Mouse (Mus musculus) CH12.LX (cell line): Measurements from ENCODE around the gene Fam221a. TPM values are rescaled to one million over a fixed set of nuclear protein-coding genes. Genes with fewer than 3 reads are reported as not detected.

Source experiments
- DNase-seq: peaks from one replicate; pipeline ENCODE4 v3.0.0-alpha.2; 2013; ENCODE audit errors: extremely low read depth
- H3K27ac ChIP-seq: 2 replicates; pipeline ENCODE4 v1.5.1; 2012; ENCODE audit warnings: low read depth, mild to moderate bottlenecking, control low read depth, moderate library complexity; ENCODE audit not compliant: insufficient read depth
- H3K27me3 ChIP-seq: replicated peaks from 2 replicates; pipeline ENCODE3; 2012; ENCODE audit warnings: inconsistent platforms
- H3K36me3 ChIP-seq, 2 experiments: replicated peaks in 1 of 2; 2 replicates each; pipeline versions ENCODE3 to v1.6.1; 2012; ENCODE audit warnings: inconsistent platforms in 1 of 2, low read length in 1 of 2, mild to moderate bottlenecking in 1 of 2, mixed read lengths in 1 of 2, moderate library complexity in 1 of 2; ENCODE audit not compliant: control insufficient read depth in 1 of 2, insufficient read depth in 1 of 2
- H3K4me1 ChIP-seq, 2 experiments: 2 replicates each; pipeline ENCODE4 v1.6.1; 2012; ENCODE audit warnings: inconsistent platforms in 1 of 2, moderate library complexity in 1 of 2; ENCODE audit not compliant: insufficient read depth in 2 of 2, control insufficient read depth in 1 of 2
- H3K4me2 ChIP-seq: 2 replicates; pipeline ENCODE4 v1.6.1; 2012; ENCODE audit warnings: low read depth, mild to moderate bottlenecking, control low read depth; ENCODE audit not compliant: poor library complexity, insufficient read depth, severe bottlenecking
- H3K4me3 ChIP-seq, 3 experiments: fragments of 150-350 bp in 1 of 3; sonication (generic) in 1 of 3; replicated peaks in 1 of 3; 2 replicates each; pipeline versions ENCODE3 to v1.5.1; 2011 to 2012; ENCODE audit warnings: low read depth in 2 of 3, low read length in 2 of 3, mild to moderate bottlenecking in 2 of 3, moderate library complexity in 2 of 3, control low read depth in 1 of 3, improper control_type of control experiment in 1 of 3, inconsistent platforms in 1 of 3, mixed read lengths in 1 of 3; ENCODE audit not compliant: poor library complexity in 1 of 3
- H3K79me2 ChIP-seq: replicated peaks from 2 replicates; pipeline ENCODE4 v1.6.1; 2012; ENCODE audit warnings: mild to moderate bottlenecking, moderate library complexity; ENCODE audit not compliant: control insufficient read depth, poor library complexity, insufficient read depth, severe bottlenecking; ENCODE audit errors: extremely low read depth
- H3K9ac ChIP-seq: 2 replicates; pipeline ENCODE4 v1.6.1; 2012; ENCODE audit warnings: low read depth, mild to moderate bottlenecking, control low read depth, moderate library complexity; ENCODE audit not compliant: insufficient read depth
- H3K9me3 ChIP-seq: replicated peaks from 2 replicates; pipeline ENCODE3; 2012; ENCODE audit warnings: low read length, inconsistent platforms, mixed read lengths
- BHLHE40 ChIP-seq: IDR thresholded peaks from 2 replicates; pipeline ENCODE4 v1.6.1; 2011; ENCODE audit warnings: mild to moderate bottlenecking, low read depth, low read length, improper control_type of control experiment
- CHD1 ChIP-seq: IDR thresholded peaks from 2 replicates; pipeline ENCODE4 v1.6.1; 2012; ENCODE audit warnings: low read depth, low read length, improper control_type of control experiment, inconsistent platforms
- CHD2 ChIP-seq: IDR thresholded peaks from 2 replicates; pipeline ENCODE4 v1.6.1; 2011; ENCODE audit warnings: low read length, improper control_type of control experiment
- CTCF ChIP-seq, 2 experiments: IDR thresholded peaks in 1 of 2; conservative IDR thresholded peaks in 1 of 2; 2 replicates each; pipeline ENCODE4 v1.5.1; 2011 to 2012; ENCODE audit warnings: low read depth in 2 of 2, low read length in 2 of 2, improper control_type of control experiment in 1 of 2, inconsistent platforms in 1 of 2, mild to moderate bottlenecking in 1 of 2, moderate library complexity in 1 of 2
- EP300 ChIP-seq: IDR thresholded peaks from 2 replicates; pipeline ENCODE4 v1.6.1; 2011; ENCODE audit warnings: low read length, improper control_type of control experiment
- HCFC1 ChIP-seq: IDR thresholded peaks from 2 replicates; pipeline ENCODE4 v1.6.1; 2012; ENCODE audit warnings: low read depth, mild to moderate bottlenecking, inconsistent platforms, low read length, improper control_type of control experiment
- MAX ChIP-seq: IDR thresholded peaks from 2 replicates; pipeline ENCODE4 v1.6.1; 2011; ENCODE audit warnings: low read length, improper control_type of control experiment
- MXI1 ChIP-seq: IDR thresholded peaks from 2 replicates; pipeline ENCODE4 v1.6.1; 2011; ENCODE audit warnings: mild to moderate bottlenecking, low read depth, low read length, improper control_type of control experiment
- MYC ChIP-seq: IDR thresholded peaks from 2 replicates; pipeline ENCODE4 v1.6.1; 2011; ENCODE audit warnings: low read depth, mild to moderate bottlenecking, improper control_type of control experiment, low read length
- NRF1 ChIP-seq: IDR thresholded peaks from 2 replicates; pipeline ENCODE4 v1.6.1; 2014; ENCODE audit warnings: low read depth, mild to moderate bottlenecking, inconsistent platforms, low read length, improper control_type of control experiment, moderate library complexity
- PAX5 ChIP-seq: IDR thresholded peaks from 2 replicates; pipeline ENCODE4 v1.6.1; 2012; ENCODE audit warnings: low read length, inconsistent platforms, mixed read lengths
- POLR2A ChIP-seq: IDR thresholded peaks from 2 replicates; pipeline ENCODE4 v1.6.1; 2011; ENCODE audit warnings: low read depth, mild to moderate bottlenecking, improper control_type of control experiment, low read length
- RAD21 ChIP-seq: IDR thresholded peaks from 2 replicates; pipeline ENCODE4 v1.6.1; 2011; ENCODE audit warnings: low read depth, mild to moderate bottlenecking, low read length, improper control_type of control experiment, moderate library complexity
- RCOR1 ChIP-seq: conservative IDR thresholded peaks from 2 replicates; pipeline ENCODE4 v1.6.1; 2012; ENCODE audit warnings: low read depth, mild to moderate bottlenecking, inconsistent platforms, low read length, improper control_type of control experiment
- SIN3A ChIP-seq: IDR thresholded peaks from 2 replicates; pipeline ENCODE4 v1.6.1; 2012; ENCODE audit warnings: low read length, improper control_type of control experiment, inconsistent platforms
- UBTF ChIP-seq: IDR thresholded peaks from 2 replicates; pipeline ENCODE4 v1.6.1; 2012; ENCODE audit warnings: low read depth, mild to moderate bottlenecking, inconsistent platforms, low read length, improper control_type of control experiment, moderate library complexity
- USF2 ChIP-seq: conservative IDR thresholded peaks from 2 replicates; pipeline ENCODE4 v1.6.1; 2011; ENCODE audit warnings: low read depth, low read length, improper control_type of control experiment
- ZC3H11A ChIP-seq: IDR thresholded peaks from 2 replicates; pipeline ENCODE4 v1.6.1; 2012; ENCODE audit warnings: low read depth, mild to moderate bottlenecking, inconsistent platforms, low read length, improper control_type of control experiment
- ZKSCAN1 ChIP-seq: IDR thresholded peaks from 2 replicates; pipeline ENCODE4 v1.6.1; 2012; ENCODE audit warnings: low read depth, inconsistent platforms, low read length, improper control_type of control experiment, borderline replicate concordance
- ZMIZ1 ChIP-seq: IDR thresholded peaks from 2 replicates; pipeline ENCODE4 v1.6.1; 2012; ENCODE audit warnings: low read depth, mild to moderate bottlenecking, inconsistent platforms, low read length, improper control_type of control experiment
- dilution Hi-C: fragments of 300-500 bp; cut with MboI; formaldehyde crosslinking; loops from 2 replicates; pipeline ENCODE4 v1.14.3; 2020; ENCODE audit warnings: low sequenced_read_pairs; ENCODE audit not compliant: extremely low pct_unique_long_range_greater_than_20kb, extremely low pct_ligation_motif_present
- in situ Hi-C: fragments of 300-500 bp; cut with MboI; formaldehyde crosslinking; loops from 3 replicates; pipeline ENCODE4 v1.14.3; 2019; ENCODE audit warnings: low sequenced_read_pairs, low pct_ligation_motif_present, low pct_unique_long_range_greater_than_20kb, mixed read lengths
- polyA plus RNA-seq: library from polyadenylated mRNA; unstranded; fragments of >175 nt; gene quantifications from 2 replicates; pipeline ENCODE4 v1.2.1, GENCODE M21; 2012; ENCODE audit warnings: low read depth; ENCODE audit not compliant: insufficient read length
- total RNA-seq, 2 experiments: library from RNA; depleted of rRNA; stranded (reverse); fragments of 300-350 nt in 1 of 2; fragments of >200 nt in 1 of 2; gene quantifications; 2 replicates each; pipeline ENCODE4 v1.2.3; 2012 to 2014

Fam221a gene
- total and polyA plus RNA-seq, 3 experiments = not detected

DNA sequence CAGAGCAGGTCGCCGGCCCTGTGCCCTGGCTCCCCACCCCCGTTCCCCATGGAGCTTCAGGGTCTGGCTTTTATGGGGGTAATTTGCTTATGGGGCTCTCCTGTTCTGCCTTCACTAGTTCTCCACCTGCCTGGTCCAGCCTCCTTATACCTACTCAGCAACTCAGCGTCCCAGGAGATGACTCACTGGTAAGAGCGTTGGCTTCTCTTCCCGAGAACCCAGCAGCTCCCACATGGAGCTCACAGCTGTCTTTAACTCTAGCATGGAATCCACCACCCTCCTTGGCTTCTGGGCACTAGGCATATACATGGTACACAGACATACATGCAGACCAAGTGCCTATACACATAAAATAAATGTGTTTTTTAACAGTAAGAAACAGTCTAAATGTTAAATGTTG lies 28.4 kb upstream of the Fam221a start:
- in situ Hi-C loops (no loop called here), dilution Hi-C loops (no loop called here)
- Histone ChIP-seq H3K27ac (no peak overlapping the region), H3K4me3 (no peak overlapping the region), H3K36me3 (peaks cover 0 to 26% of the 10 kb centered on the region in 2 experiments), H3K9me3 (no peaks in the 10 kb centered on the region), H3K27me3 (no peaks in the 10 kb centered on the region), H3K4me1 (peaks cover 0 to 13% of the 10 kb centered on the region in 2 experiments; a peak in 2 of 4 replicates), H3K9ac (no peak overlapping the region), H3K79me2 (no peaks in the 10 kb centered on the region), H3K4me2 (no peak overlapping the region)
- TF ChIP-seq MAX (no peak), POLR2A (no peak), CTCF (conservative IDR thresholded peaks at IDR 0.05 in 1 of 2, IDR thresholded peaks at IDR 0.05 in 1 of 2; ENCODE audit: low read depth in 2 of 2, low read length in 2 of 2) (no peak), RAD21 (no peak), USF2 (no peak), SIN3A (no peak), NRF1 (no peak), UBTF (no peak), CHD2 (no peak), RCOR1 (no peak), BHLHE40 (no peak), CHD1 (no peak), ZKSCAN1 (no peak), ZMIZ1 (no peak), EP300 (no peak), ZC3H11A (no peak), MYC (no peak), PAX5 (no peak)
- DNase-seq = no peak

DNA sequence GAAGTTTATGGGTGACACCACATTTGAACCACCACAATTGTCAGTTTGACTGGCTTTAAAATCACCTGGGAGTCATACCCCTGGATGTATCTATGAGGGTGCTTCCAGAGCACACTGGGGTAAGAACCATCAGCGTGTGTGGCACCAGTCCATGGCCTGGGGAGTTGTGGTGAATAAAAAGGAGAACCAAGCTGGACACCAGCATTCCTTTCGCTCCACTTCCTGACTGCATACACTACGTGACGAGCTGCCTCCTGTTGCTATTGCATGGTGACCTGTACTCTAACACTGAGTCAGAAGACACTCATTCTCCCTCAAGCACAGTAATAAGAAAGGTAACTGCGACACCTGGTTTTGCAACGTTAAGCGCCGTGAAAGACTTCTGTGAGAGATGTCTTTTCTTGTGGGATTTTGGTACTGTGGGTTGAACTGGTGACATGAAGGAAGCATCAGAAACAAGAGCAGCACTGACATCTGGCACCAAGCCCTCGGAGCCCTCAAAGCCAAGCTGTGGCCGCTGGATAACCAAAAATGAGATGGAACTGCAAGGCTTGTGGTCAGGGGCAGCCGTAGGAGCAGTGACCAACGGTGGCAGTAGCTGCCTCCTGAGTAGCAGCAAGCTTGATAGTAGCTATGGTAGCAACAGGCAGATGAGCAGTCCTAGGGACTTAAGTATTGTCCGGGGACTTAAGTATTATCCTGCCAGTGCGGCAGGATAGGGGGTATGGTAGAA lies 23.6 kb upstream of the Fam221a start:
- Histone ChIP-seq H3K79me2 (no peaks in the 10 kb centered on the region), H3K4me1 (peaks cover 0 to 7% of the 10 kb centered on the region in 2 experiments; a peak in 2 of 4 replicates), H3K27ac (no peak overlapping the region), H3K4me2 (no peak overlapping the region), H3K9me3 (no peaks in the 10 kb centered on the region), H3K27me3 (no peaks in the 10 kb centered on the region), H3K9ac (no peak overlapping the region), H3K4me3 (no peak overlapping the region), H3K36me3 (peaks cover 0 to 4% of the 10 kb centered on the region in 2 experiments)
- dilution Hi-C loops = no loop called here
- TF ChIP-seq HCFC1 (no peak), MXI1 (no peak)
- in situ Hi-C loops = no loop called here
- DNase-seq = no peak
